ENCODE assay signal across 8 mouse cellular contexts in the genomic region with DNA sequence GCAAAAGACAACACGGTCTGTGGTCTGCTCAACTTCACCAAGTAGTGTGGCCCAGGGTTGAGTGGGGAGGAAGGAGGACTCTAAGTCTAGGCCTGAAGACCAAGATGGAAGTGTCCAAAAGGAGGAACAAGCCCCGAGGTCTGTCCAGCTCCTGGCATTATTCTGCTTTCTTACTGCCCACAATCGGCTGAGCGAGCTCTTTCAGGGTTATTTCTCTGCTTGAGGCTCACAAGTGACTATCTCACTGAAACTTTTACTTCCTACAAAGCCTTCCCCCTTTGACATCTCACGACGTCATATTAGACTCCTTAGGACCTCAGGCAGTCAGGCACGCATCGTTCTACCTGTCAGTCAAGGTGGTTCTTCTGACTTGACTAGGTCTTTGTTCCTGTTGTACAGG. TPM values are rescaled to one million over a fixed set of nuclear protein-coding genes. Genes with fewer than 3 reads are reported as not detected.
A peak's percentile ranks its signal among the peaks of the same experiment; 100 is the strongest.
DNase-seq lines count a peak whose midpoint lies in the region; ATAC-seq lines count a peak whose summit lies in the region.

No protein-coding gene starts in this region.

- peaks cover 33% of the 10 kb centered on the region for H3K4me1 ChIP-seq in forebrain, embryonic 15.5 days
- H3K4me1 ChIP-seq in limb, embryonic 15.5 days = peaks cover 25% of the 10 kb centered on the region
- H3K4me1 ChIP-seq in neural tube, embryonic 12.5 days = peaks cover 39% of the 10 kb centered on the region

- no peaks in the 10 kb centered on the region for H3K27me3 ChIP-seq in forebrain, embryonic 15.5 days
- H3K27me3 ChIP-seq in limb, embryonic 15.5 days = no peaks in the 10 kb centered on the region
- no peaks in the 10 kb centered on the region for H3K27me3 ChIP-seq in neural tube, embryonic 12.5 days (replicated peaks)

- H3K36me3 ChIP-seq in forebrain, embryonic 15.5 days = no peaks in the 10 kb centered on the region
- H3K36me3 ChIP-seq in limb, embryonic 15.5 days = 0 out of 2 replicates have a peak, but pooled peaks cover 7% of the 10 kb centered on the region
- no peaks in the 10 kb centered on the region for H3K36me3 ChIP-seq in neural tube, embryonic 12.5 days

- H3K4me2 ChIP-seq in forebrain, embryonic 15.5 days (replicated peaks) = peak overlapping the region; percentile 60
- peak overlapping the region; percentile 95 for H3K4me2 ChIP-seq in limb, embryonic 15.5 days
- H3K4me2 ChIP-seq in neural tube, embryonic 12.5 days (replicated peaks) = peak overlapping the region; percentile 87

- H3K9ac ChIP-seq in forebrain, embryonic 15.5 days (replicated peaks) = peak overlapping the region; percentile 70
- H3K9ac ChIP-seq in limb, embryonic 15.5 days = peak overlapping the region; percentile 82; the same call in 1 of the 2 replicates
- H3K9ac ChIP-seq in neural tube, embryonic 12.5 days = peak overlapping the region; percentile 82

- DNase-seq in cerebellum, adult 9-10 months = peak; percentile 38
- no peak for DNase-seq in cerebellum, postnatal 14 days
- peak; percentile 32 for DNase-seq in CD4-positive, CD25-positive, alpha-beta regulatory T cell, adult 2 months (ENCODE audit: low read depth, low spot score)
- DNase-seq in thymus, adult 18-20 months = no peak
- no peak for DNase-seq in adipocyte (ENCODE audit: low spot score)

- 70% methylated on average over 8 of the region's 8 CpGs for WGBS in forebrain, embryonic 15.5 days
- WGBS in limb, embryonic 15.5 days = 68% methylated on average over 8 of the region's 8 CpGs
- 75% methylated on average over 8 of the region's 8 CpGs for WGBS in neural tube, embryonic 12.5 days

- H3K4me3 ChIP-seq in forebrain, embryonic 15.5 days = peak overlapping the region; percentile 72
- H3K4me3 ChIP-seq in limb, embryonic 15.5 days = peak overlapping the region; percentile 86
- peak overlapping the region; percentile 84; the same call in 1 of the 2 replicates for H3K4me3 ChIP-seq in neural tube, embryonic 12.5 days

- peak; percentile 12; the same call in 1 of the 2 replicates for ATAC-seq in forebrain, embryonic 15.5 days (replicated peaks)
- ATAC-seq in limb, embryonic 15.5 days (ENCODE audit: insufficient number of reproducible peaks, low FRiP score, low TSS enrichment, low read depth) = no peak; the same call in 1 of the 2 replicates
- no peak; the same call in 1 of the 2 replicates for ATAC-seq in neural tube, embryonic 12.5 days (ENCODE audit: low FRiP score, low read depth)

- peak overlapping the region; percentile 69; the same call in 1 of the 2 replicates for H3K27ac ChIP-seq in forebrain, embryonic 15.5 days (replicated peaks)
- H3K27ac ChIP-seq in limb, embryonic 15.5 days = peak overlapping the region; percentile 80
- no peak overlapping the region for H3K27ac ChIP-seq in neural tube, embryonic 12.5 days

- no peaks in the 10 kb centered on the region for H3K9me3 ChIP-seq in forebrain, embryonic 15.5 days
- no peaks in the 10 kb centered on the region for H3K9me3 ChIP-seq in limb, embryonic 15.5 days
- H3K9me3 ChIP-seq in neural tube, embryonic 12.5 days = no peaks in the 10 kb centered on the region

RNA-seq across cellular contexts. Expression of a gene that starts 2.3 kb away (rescaled TPM):
- polyA plus RNA-seq in forebrain, embryonic 15.5 days (2015; fragmentation: Nextera tagmentation; extraction: Ambion mirVana) = 40.6 and 42.1 TPM in 2 replicates
- 24.2 and 28.2 TPM in 2 replicates for polyA plus RNA-seq in limb, embryonic 15.5 days (2015; fragmentation: Nextera tagmentation; extraction: Ambion mirVana)
- 59.2 and 66.4 TPM in 2 replicates for polyA plus RNA-seq in neural tube, embryonic 12.5 days (2016; fragmentation: Nextera tagmentation; extraction: Ambion mirVana)

RNA-seq across cellular contexts. Expression of a gene that starts 29.5 kb away (rescaled TPM):
- polyA plus RNA-seq in forebrain, embryonic 15.5 days (2015; fragmentation: Nextera tagmentation; extraction: Ambion mirVana) = 44.2 and 44.7 TPM in 2 replicates
- polyA plus RNA-seq in limb, embryonic 15.5 days (2015; fragmentation: Nextera tagmentation; extraction: Ambion mirVana) = 37.1 and 38.3 TPM in 2 replicates
- 40.1 and 41.8 TPM in 2 replicates for polyA plus RNA-seq in neural tube, embryonic 12.5 days (2016; fragmentation: Nextera tagmentation; extraction: Ambion mirVana)

RNA-seq across cellular contexts. Expression of a gene that starts 42.2 kb away (rescaled TPM):
- 54.3 and 60.8 TPM in 2 replicates for polyA plus RNA-seq in forebrain, embryonic 15.5 days (2015; fragmentation: Nextera tagmentation; extraction: Ambion mirVana)
- 43.8 and 44.4 TPM in 2 replicates for polyA plus RNA-seq in limb, embryonic 15.5 days (2015; fragmentation: Nextera tagmentation; extraction: Ambion mirVana)
- polyA plus RNA-seq in neural tube, embryonic 12.5 days (2016; fragmentation: Nextera tagmentation; extraction: Ambion mirVana) = 56.2 and 57.2 TPM in 2 replicates

Comparison
In these comparisons a context has a peak if more than half of its experiments do, and no peak if none do; other contexts are left out.
1. DNase-seq: peak in cerebellum, adult 9-10 months (single experiment) and CD4-positive, CD25-positive, alpha-beta regulatory T cell, adult 2 months (single experiment); none in cerebellum, postnatal 14 days (0 of 2), thymus, adult 18-20 months (0 of 2) and adipocyte (single experiment).
2. Peak in every context shown above with its lines, with median percentiles within 50 percentile points of each other: H3K4me2 ChIP-seq, H3K4me3 ChIP-seq and H3K9ac ChIP-seq.